Mouse (Mus musculus) hindbrain, embryonic 16.5 days (tissue): ENCODE measurements around the gene Cdc42ep2. TPM values are rescaled to one million over a fixed set of nuclear protein-coding genes. Genes with fewer than 3 reads are reported as not detected.
"Not testable (repeated sequence)": the region's sequence is repeated elsewhere in the genome, so short reads cannot be mapped to it uniquely, and the experiment has no call there.

Experiments
- ATAC-seq: fragments of 200-750 bp; cut with Nextera tagmentation; 2 replicates; pipeline ENCODE4 v1.8.0; 2017; ENCODE audit warnings: moderate TSS enrichment, moderate library complexity
- H3K27ac ChIP-seq: fragments of 300-500 bp; sonication (generic); 2 replicates; pipeline ENCODE4 v1.5.1; 2014; ENCODE audit warnings: low read depth, mild to moderate bottlenecking, control low read depth, low read length, moderate library complexity
- H3K27me3 ChIP-seq: fragments of 300-500 bp; sonication (generic); replicated peaks from 2 replicates; pipeline ENCODE4 v1.6.1; 2014; ENCODE audit warnings: low read length; ENCODE audit not compliant: control insufficient read depth, insufficient read depth
- H3K36me3 ChIP-seq: fragments of 300-500 bp; sonication (generic); 2 replicates; pipeline ENCODE4 v1.6.1; 2014; ENCODE audit warnings: mild to moderate bottlenecking, low read length, moderate library complexity, mixed read lengths; ENCODE audit not compliant: control insufficient read depth, insufficient read depth
- H3K4me1 ChIP-seq: fragments of 300-500 bp; sonication (generic); 2 replicates; pipeline ENCODE4 v1.6.1; 2014; ENCODE audit warnings: low read depth, low read length; ENCODE audit not compliant: control insufficient read depth, insufficient read depth
- H3K4me2 ChIP-seq: fragments of 300-500 bp; sonication (generic); 2 replicates; pipeline ENCODE4 v1.6.1; 2014; ENCODE audit warnings: mild to moderate bottlenecking, low read length, control low read depth, moderate library complexity
- H3K4me3 ChIP-seq: fragments of 300-500 bp; sonication (generic); 2 replicates; pipeline ENCODE4 v1.5.1; 2014; ENCODE audit warnings: mild to moderate bottlenecking, low read length, control low read depth, moderate library complexity
- H3K9ac ChIP-seq: fragments of 300-500 bp; sonication (generic); 2 replicates; pipeline ENCODE4 v1.6.1; 2014; ENCODE audit warnings: low read depth, mild to moderate bottlenecking, control low read depth, low read length, moderate library complexity
- H3K9me3 ChIP-seq: fragments of 300-500 bp; sonication (generic); 2 replicates; pipeline ENCODE4 v1.6.1; 2014; ENCODE audit warnings: mild to moderate bottlenecking, low read length, moderate library complexity; ENCODE audit not compliant: control insufficient read depth
- WGBS: fragments of 180-500 bp; shearing (Covaris S2); extraction: QIAGEN DNeasy Blood & Tissue Kit; methylation state at CpG from one replicate; pipeline ENCODE4 v1.1.7; 2014; 5-methylcytosine and 5-hydroxymethylcytosine counted together
- polyA plus RNA-seq: library from polyadenylated mRNA; unstranded; fragments of >200 nt; fragmentation: Nextera tagmentation; extraction: Ambion mirVana; gene quantifications from 2 replicates; pipeline ENCODE4 v1.2.1, GENCODE M21; 2015

The Cdc42ep2 gene
- polyA plus RNA-seq, 1 experiment from 2014 or later: 23.4 TPM

DNA sequence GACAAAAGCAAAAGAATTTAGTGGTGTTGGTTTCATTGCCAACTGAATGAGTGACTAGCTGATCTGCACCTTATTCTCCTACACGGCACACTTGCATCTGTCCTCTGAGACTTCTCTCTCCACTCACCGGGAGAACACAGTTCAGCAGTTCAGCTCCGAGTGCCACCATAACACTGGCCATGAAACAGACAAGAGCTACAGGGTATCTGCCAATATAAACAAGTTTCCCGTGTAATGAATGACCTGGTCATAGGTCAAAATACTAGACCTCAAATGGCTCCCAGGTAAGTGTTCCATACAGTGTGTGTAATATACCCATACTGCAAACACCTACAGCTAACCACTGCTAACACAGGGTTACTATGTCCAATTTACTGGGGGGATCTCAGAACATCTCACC lies 35.4 kb downstream of the Cdc42ep2 start:
- WGBS: 71% methylated on average over 4 of the region's 4 CpGs
- H3K4me1 ChIP-seq: peaks cover 20% of the 10 kb centered on the region
- no peak overlapping the region for H3K4me2 ChIP-seq
- no peak overlapping the region for H3K9ac ChIP-seq
- no peaks in the 10 kb centered on the region for H3K36me3 ChIP-seq
- H3K27ac ChIP-seq: no peak overlapping the region
- no peaks in the 10 kb centered on the region for H3K27me3 ChIP-seq
- no peaks in the 10 kb centered on the region for H3K9me3 ChIP-seq
- H3K4me3 ChIP-seq: no peak overlapping the region
- no peak for ATAC-seq

DNA sequence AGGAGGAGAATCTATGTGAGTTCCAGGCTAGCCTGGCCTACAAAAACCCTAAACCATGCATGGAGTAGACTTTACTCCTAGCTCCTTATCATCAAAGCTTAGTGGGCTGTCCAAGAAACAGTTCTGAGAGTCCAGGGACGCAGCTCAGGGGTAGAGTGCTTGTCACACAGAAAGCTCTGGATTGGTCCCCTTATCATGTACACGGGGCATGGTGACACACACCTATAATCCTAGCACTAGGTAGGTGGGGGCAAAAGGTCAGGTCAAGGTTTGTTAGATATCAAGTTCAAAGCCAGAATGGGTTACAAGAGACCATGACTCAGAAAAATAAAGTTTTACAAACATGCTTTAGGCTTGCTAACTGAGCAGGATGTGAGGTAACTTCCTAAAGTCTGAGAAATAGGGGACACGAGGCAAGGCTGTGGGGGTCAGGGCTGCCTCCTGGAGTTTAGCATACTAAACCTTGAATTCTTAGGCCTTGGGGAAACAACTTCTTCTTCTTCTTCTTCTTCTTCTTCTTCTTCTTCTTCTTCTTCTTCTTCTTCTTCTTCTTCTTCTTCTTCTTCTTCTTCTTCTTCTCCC lies 37.3 kb downstream of the Cdc42ep2 start:
- Histone ChIP-seq H3K4me3 (no peak overlapping the region), H3K9ac (no peak overlapping the region), H3K9me3 (no peaks in the 10 kb centered on the region), H3K27me3 (no peaks in the 10 kb centered on the region), H3K4me2 (no peak overlapping the region), H3K4me1 (peaks cover 9% of the 10 kb centered on the region), H3K27ac (no peak overlapping the region), H3K36me3 (no peaks in the 10 kb centered on the region)
- no peak for ATAC-seq
- 91% methylated on average over 3 of the region's 3 CpGs for WGBS

DNA sequence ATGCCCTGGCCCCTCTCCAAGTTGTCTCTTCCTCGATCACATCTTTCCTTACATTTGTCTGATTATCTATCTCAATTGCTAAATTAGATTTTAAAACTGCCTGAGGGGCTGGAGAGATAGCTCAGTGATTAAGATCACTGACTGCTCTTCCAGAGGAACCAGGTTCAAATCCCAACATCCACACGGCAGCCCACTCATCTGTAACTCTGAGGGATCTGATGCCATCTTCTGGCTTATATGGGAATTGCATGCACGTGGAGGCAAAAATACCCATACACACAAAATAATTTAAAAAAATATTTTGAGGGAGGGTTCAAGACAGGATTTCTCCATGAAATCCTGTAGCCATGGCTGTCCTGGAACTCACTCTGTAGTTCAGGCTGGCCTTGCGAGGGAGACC lies 38.8 kb downstream of the Cdc42ep2 start:
- 62% methylated on average over 4 of the region's 4 CpGs for WGBS
- Histone ChIP-seq H3K4me1 (no peaks in the 10 kb centered on the region), H3K9me3 (no peaks in the 10 kb centered on the region), H3K27me3 (no peaks in the 10 kb centered on the region), H3K9ac (no peak overlapping the region), H3K36me3 (no peaks in the 10 kb centered on the region), H3K27ac (no peak overlapping the region), H3K4me2 (no peak overlapping the region), H3K4me3 (no peak overlapping the region)
- ATAC-seq: no peak

DNA sequence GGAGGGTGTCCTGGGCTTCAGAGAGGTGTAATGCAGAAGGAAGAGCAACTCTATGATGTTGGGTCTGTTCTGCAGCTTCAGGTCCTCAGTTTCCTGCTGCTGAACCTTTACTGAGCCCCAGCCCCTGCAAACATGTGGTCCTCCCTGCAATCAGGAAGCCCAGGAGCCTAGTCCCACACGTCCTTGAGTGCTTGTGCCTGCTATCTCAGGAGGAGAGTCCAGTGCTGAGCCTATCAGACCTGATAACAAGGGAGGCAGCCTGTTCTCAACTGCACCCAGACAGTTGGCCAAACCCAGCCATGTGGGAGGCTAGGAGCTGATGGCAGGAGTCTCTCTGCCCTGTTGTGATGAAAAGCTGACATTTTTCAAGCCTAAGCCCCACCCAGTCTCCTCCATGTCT lies 40.7 kb downstream of the Cdc42ep2 start:
- no peak for ATAC-seq

DNA sequence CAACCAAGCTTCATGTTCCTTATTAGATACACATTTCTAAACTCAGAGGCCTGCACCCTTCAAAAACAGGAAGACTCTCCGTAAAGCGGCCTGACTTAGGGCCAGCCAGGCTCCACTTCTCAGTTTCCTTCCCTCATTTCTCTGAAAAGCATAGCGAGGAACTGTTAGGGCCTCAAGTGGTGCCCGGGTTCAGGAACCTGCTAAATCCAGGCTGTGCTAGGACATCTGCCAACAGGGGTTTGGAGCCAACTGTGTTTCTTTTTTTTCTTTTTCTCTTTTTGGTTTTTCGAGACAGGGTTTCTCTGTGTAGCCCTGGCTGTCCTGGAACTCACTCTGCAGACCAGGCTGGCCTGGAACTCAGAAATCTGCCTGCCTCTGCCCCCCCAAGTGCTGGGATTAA lies 42.5 kb downstream of the Cdc42ep2 start:
- H3K27me3 ChIP-seq, H3K27ac ChIP-seq, H3K4me1 ChIP-seq, ATAC-seq, H3K9me3 ChIP-seq, H3K9ac ChIP-seq, H3K4me3 ChIP-seq, H3K36me3 ChIP-seq, H3K4me2 ChIP-seq: not testable (repeated sequence)
- 80% methylated on average over 5 of the region's 5 CpGs for WGBS

More for the DNA sequence above, 40.7 kb downstream of the Cdc42ep2 start:
- Histone ChIP-seq H3K36me3 (no peaks in the 10 kb centered on the region), H3K9me3 (no peaks in the 10 kb centered on the region), H3K4me3 (no peak overlapping the region), H3K4me2 (no peak overlapping the region), H3K27ac (no peak overlapping the region), H3K9ac (no peak overlapping the region), H3K4me1 (no peaks in the 10 kb centered on the region), H3K27me3 (no peaks in the 10 kb centered on the region)
- WGBS: 54% methylated on average over 1 of the region's 1 CpGs

DNA sequence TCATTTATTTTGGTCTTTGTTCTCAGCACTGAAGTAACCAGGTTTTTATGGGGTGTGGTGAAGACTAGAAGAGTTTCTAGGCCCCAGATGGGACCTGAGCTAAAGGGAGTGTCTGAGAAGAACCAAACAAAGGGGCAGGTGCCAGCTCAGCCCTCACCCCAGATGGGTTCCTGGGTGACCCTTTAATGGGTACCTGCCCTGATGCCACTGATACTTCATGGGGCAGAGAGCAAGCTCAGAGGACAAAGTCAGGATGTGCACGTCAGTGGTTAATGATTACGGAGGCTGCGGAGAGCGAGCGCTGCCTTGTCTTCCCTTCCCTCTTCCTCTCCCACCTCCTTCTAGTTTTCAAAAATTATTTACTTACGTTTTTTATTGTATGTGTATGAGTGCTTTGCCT lies 43.5 kb downstream of the Cdc42ep2 start:
- no peaks in the 10 kb centered on the region for H3K36me3 ChIP-seq
- no peaks in the 10 kb centered on the region for H3K4me1 ChIP-seq
- ATAC-seq: no peak
- WGBS: 93% methylated on average over 6 of the region's 6 CpGs
- H3K4me2 ChIP-seq: no peak overlapping the region
- H3K27ac ChIP-seq: no peak overlapping the region
- H3K27me3 ChIP-seq: no peaks in the 10 kb centered on the region
- no peak overlapping the region for H3K4me3 ChIP-seq
- H3K9me3 ChIP-seq: no peaks in the 10 kb centered on the region
- H3K9ac ChIP-seq: no peak overlapping the region

DNA sequence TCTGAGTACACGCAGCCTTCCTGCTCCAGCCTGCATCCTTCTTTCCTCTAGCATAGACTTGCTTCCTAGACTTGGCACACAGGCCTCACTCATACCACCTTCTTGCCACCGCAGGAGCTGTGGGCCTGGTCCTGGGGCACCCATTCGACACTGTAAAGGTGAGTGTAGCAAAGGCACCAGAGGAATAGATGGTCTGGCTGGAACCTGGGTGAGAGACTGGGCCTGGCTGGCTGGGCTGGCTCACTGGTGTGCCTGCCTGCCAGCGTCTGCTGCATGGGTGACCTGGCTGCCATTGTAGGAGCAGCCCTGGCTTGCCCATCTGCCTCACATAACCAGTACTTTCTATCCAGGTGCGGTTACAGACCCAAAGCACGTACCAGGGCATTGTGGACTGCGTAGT lies 44.9 kb downstream of the Cdc42ep2 start:
- Histone ChIP-seq H3K27me3 (no peaks in the 10 kb centered on the region), H3K9ac (no peak overlapping the region), H3K27ac (no peak overlapping the region), H3K36me3 (no peaks in the 10 kb centered on the region), H3K4me3 (no peak overlapping the region), H3K9me3 (no peaks in the 10 kb centered on the region), H3K4me2 (no peak overlapping the region), H3K4me1 (peaks cover 4% of the 10 kb centered on the region)
- no peak for ATAC-seq
- WGBS: 95% methylated on average over 7 of the region's 7 CpGs

DNA sequence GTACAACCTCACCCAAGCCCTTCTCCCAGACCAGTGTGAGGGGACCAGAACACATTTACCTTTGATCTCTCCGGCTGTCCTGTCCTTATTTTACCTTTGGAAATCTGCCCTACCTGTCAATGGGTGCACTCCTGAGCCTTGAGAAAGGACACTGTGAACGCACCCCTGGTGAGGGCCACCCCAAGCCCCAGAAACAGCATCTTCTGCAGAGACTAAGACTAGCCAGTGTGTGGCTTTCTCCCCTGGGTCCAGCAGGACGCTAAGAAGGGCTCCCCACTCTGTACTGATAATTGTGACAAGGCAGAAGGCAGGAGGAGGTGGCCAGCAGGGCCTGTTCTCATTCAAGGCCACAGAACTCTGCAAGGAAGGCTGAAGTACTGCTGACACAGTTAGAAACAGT lies 45.7 kb downstream of the Cdc42ep2 start:
- Histone ChIP-seq H3K27ac (no peak overlapping the region), H3K4me1 (peaks cover 12% of the 10 kb centered on the region), H3K9me3 (no peaks in the 10 kb centered on the region), H3K36me3 (no peaks in the 10 kb centered on the region), H3K4me2 (no peak overlapping the region), H3K9ac (no peak overlapping the region), H3K27me3 (no peaks in the 10 kb centered on the region), H3K4me3 (no peak overlapping the region)
- no peak for ATAC-seq
- 84% methylated on average over 3 of the region's 3 CpGs for WGBS

DNA sequence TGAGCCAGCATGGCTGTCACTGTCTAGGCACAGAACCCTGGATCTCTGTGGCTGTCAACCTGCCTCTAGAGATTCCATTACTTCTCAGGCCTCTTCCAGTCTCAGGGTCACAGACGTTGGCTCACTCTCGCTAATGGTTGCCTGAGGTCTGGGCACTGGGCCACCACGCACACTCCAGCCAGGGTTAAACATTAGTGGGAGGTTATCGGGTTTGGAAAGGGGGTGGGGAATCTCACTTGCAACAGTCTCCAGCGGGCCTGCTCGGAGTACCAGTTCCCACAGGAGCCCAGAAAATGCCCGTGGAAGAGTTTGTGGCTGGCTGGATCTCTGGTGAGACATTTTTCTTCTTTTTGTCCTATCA lies 46.3 kb downstream of the Cdc42ep2 start:
- H3K36me3 ChIP-seq: no peaks in the 10 kb centered on the region

More for the DNA sequence above, 46.3 kb downstream of the Cdc42ep2 start:
- no peak for ATAC-seq
- peaks cover 17% of the 10 kb centered on the region for H3K4me1 ChIP-seq
- no peak overlapping the region; the same call in 1 of the 2 replicates for H3K27ac ChIP-seq
- no peaks in the 10 kb centered on the region for H3K9me3 ChIP-seq
- H3K9ac ChIP-seq: 0 out of 2 replicates have a peak overlapping the region, but pooled peaks have one; percentile 20
- no peak overlapping the region; the same call in 1 of the 2 replicates for H3K4me2 ChIP-seq
- H3K4me3 ChIP-seq: no peak overlapping the region
- 65% methylated on average over 7 of the region's 7 CpGs for WGBS
- H3K27me3 ChIP-seq: no peaks in the 10 kb centered on the region
